In genomic region chr15:85615075-85615474, GRCm38 (mm10) we compare ENCODE assay signal across 10 mouse cellular contexts. TPM values are rescaled to one million over a fixed set of nuclear protein-coding genes. Genes with fewer than 3 reads are reported as not detected.
A peak's percentile ranks its signal among the peaks of the same experiment; 100 is the strongest.
DNase-seq lines count a peak whose midpoint lies in the region; ATAC-seq and TF ChIP-seq lines count a peak whose summit lies in the region.
"Had no signal": no experiment of that assay in that cellular context is flagged by ENCODE, and none has a peak within 500 bp of the region (broad histone marks: within the 10 kb centered on the region; RNA-seq: fewer than 3 reads in every experiment).

No protein-coding gene starts in this region.

- H3K36me3 ChIP-seq in heart, embryonic 10.5 days: no peaks in the 10 kb centered on the region
- no peaks in the 10 kb centered on the region for H3K36me3 ChIP-seq in kidney, embryonic 16.5 days (ENCODE audit: insufficient read depth, low read length)
- H3K36me3 ChIP-seq in MEL (ENCODE audit: control insufficient read depth in 1 of 2, insufficient read depth in 2 of 2, low read length in 2 of 2): no peaks in the 10 kb centered on the region
- H3K36me3 ChIP-seq in neural tube, embryonic 15.5 days: no peaks in the 10 kb centered on the region
- H3K36me3 ChIP-seq: midbrain, embryonic 15.5 days had no signal

- H3K27ac ChIP-seq in heart, embryonic 10.5 days: no peak overlapping the region
- no peak overlapping the region for H3K27ac ChIP-seq in kidney, embryonic 16.5 days (ENCODE audit: low read length)
- no peak overlapping the region for H3K27ac ChIP-seq in MEL (ENCODE audit: control insufficient read depth, low read depth, low read length)
- H3K27ac ChIP-seq in neural tube, embryonic 15.5 days (replicated peaks): peak overlapping the region; percentile 83; the same call in 1 of the 2 replicates

- peak overlapping the region; percentile 44 for H3K4me2 ChIP-seq in kidney, embryonic 16.5 days (replicated peaks; ENCODE audit: low read depth, low read length)
- no peak overlapping the region for H3K4me2 ChIP-seq in neural tube, embryonic 15.5 days
- H3K4me2 ChIP-seq: midbrain, embryonic 15.5 days had no signal

- peak overlapping the region; percentile 40 for H3K4me3 ChIP-seq in heart, embryonic 10.5 days
- 0 out of 2 replicates have a peak overlapping the region, but pooled peaks have one; percentile 2 for H3K4me3 ChIP-seq in kidney, embryonic 16.5 days (ENCODE audit: low read length)
- peak overlapping the region; percentile 52 to 63 for H3K4me3 ChIP-seq in MEL (ENCODE audit: control insufficient read depth in 1 of 2, insufficient read depth in 1 of 2, low read depth in 2 of 2, low read length in 2 of 2)
- no peak overlapping the region for H3K4me3 ChIP-seq in neural tube, embryonic 15.5 days (replicated peaks)
- H3K4me3 ChIP-seq: midbrain, embryonic 15.5 days had no signal

- 0 out of 4 replicates have a peak, but pooled peaks of 1 of the 2 experiments have one; percentile 19 for TF ChIP-seq POLR2A in MEL (IDR thresholded peaks at IDR 0.05; ENCODE audit: control insufficient read depth in 1 of 2, insufficient read depth in 1 of 2, low read depth in 1 of 2, low read length in 2 of 2, poor library complexity in 1 of 2)

- WGBS in heart, embryonic 10.5 days: 38% methylated on average over 22 of the region's 22 CpGs
- WGBS in kidney, embryonic 16.5 days: 48% methylated on average over 22 of the region's 22 CpGs
- WGBS in neural tube, embryonic 15.5 days: 52% methylated on average over 22 of the region's 22 CpGs

- no peak for TF ChIP-seq RAD21 in MEL (IDR thresholded peaks at IDR 0.05; ENCODE audit: low read depth, low read length)

- no peak for TF ChIP-seq EP300 in MEL (IDR thresholded peaks at IDR 0.05; ENCODE audit: low read depth in 1 of 2, low read length in 2 of 2)

- intact Hi-C loops in heart, postnatal 10 days (cut with DNase I): loop anchor here (2.0 kb wide), 1 partner anchor 18 kb away; no protein-coding TSS in a partner anchor

- peaks cover 3% of the 10 kb centered on the region; the same call in 1 of the 2 replicates for H3K9me3 ChIP-seq in heart, embryonic 10.5 days
- H3K9me3 ChIP-seq in kidney, embryonic 16.5 days (ENCODE audit: low read length): no peaks in the 10 kb centered on the region
- H3K9me3 ChIP-seq in MEL (replicated peaks; ENCODE audit: insufficient read depth, low read length): no peaks in the 10 kb centered on the region
- no peaks in the 10 kb centered on the region for H3K9me3 ChIP-seq in neural tube, embryonic 15.5 days (replicated peaks)

- no peak for TF ChIP-seq CTCF in MEL (IDR thresholded peaks at IDR 0.05 in 2 of 3, conservative IDR thresholded peaks at IDR 0.05 in 1 of 3; ENCODE audit: control insufficient read depth in 1 of 3, insufficient read depth in 1 of 3, low read depth in 2 of 3, low read length in 3 of 3, poor library complexity in 1 of 3, severe bottlenecking in 1 of 3)

- H3K27me3 ChIP-seq in heart, embryonic 10.5 days (ENCODE audit: insufficient read depth, poor library complexity, severe bottlenecking): peaks cover 57% of the 10 kb centered on the region
- no peaks in the 10 kb centered on the region for H3K27me3 ChIP-seq in kidney, embryonic 16.5 days (ENCODE audit: insufficient read depth, low read length)
- no peaks in the 10 kb centered on the region; a peak in 1 of 4 replicates for H3K27me3 ChIP-seq in MEL (ENCODE audit: control insufficient read depth in 1 of 2, insufficient read depth in 2 of 2, low read length in 2 of 2)
- no peaks in the 10 kb centered on the region for H3K27me3 ChIP-seq in neural tube, embryonic 15.5 days (replicated peaks)

- DNase-seq in heart, embryonic 10.5 days (ENCODE audit: low spot score): no peak
- no peak for DNase-seq in heart, postnatal 10 days
- no peak for DNase-seq in kidney, adult 8-10 months
- DNase-seq in MEL (ENCODE audit: low read depth, low spot score): peak; percentile 56
- DNase-seq in cerebellum, postnatal 14 days: no peak
- DNase-seq in spleen, postnatal 14 days (ENCODE audit: low spot score in 2 of 2): no peak

- H3K9ac ChIP-seq in kidney, embryonic 16.5 days (replicated peaks; ENCODE audit: low read length): peak overlapping the region; percentile 37; the same call in 1 of the 2 replicates
- H3K9ac ChIP-seq in MEL (ENCODE audit: control insufficient read depth, low read depth, low read length, poor library complexity, severe bottlenecking): peak overlapping the region; percentile 66
- no peak overlapping the region for H3K9ac ChIP-seq in neural tube, embryonic 15.5 days (replicated peaks)
- H3K9ac ChIP-seq: midbrain, embryonic 15.5 days had no signal

- no peaks in the 10 kb centered on the region for H3K79me2 ChIP-seq in MEL (ENCODE audit: control insufficient read depth, insufficient read depth, low read length, poor library complexity)

- peaks cover 24% of the 10 kb centered on the region for H3K4me1 ChIP-seq in heart, embryonic 10.5 days
- peaks cover 44% of the 10 kb centered on the region for H3K4me1 ChIP-seq in kidney, embryonic 16.5 days (ENCODE audit: insufficient read depth, low read length)
- peaks cover 0 to 4% of the 10 kb centered on the region in 2 experiments; a peak in 1 of 4 replicates for H3K4me1 ChIP-seq in MEL (ENCODE audit: control insufficient read depth in 1 of 2, insufficient read depth in 2 of 2, low read length in 2 of 2)
- H3K4me1 ChIP-seq in neural tube, embryonic 15.5 days: peaks cover 44% of the 10 kb centered on the region

- no peak for ATAC-seq in kidney, embryonic 16.5 days (ENCODE audit: low FRiP score, low TSS enrichment)
- ATAC-seq in neural tube, embryonic 15.5 days (ENCODE audit: low FRiP score): no peak
- ATAC-seq: inflammation-experienced regulatory T-cells, adult 6 months; midbrain, embryonic 15.5 days had no signal

TF ChIP-seq in MEL, 35 proteins besides CTCF, POLR2A, EP300 and RAD21:
- peak; percentile 43; the same call in 1 of the 2 replicates for TF ChIP-seq MYC (IDR thresholded peaks at IDR 0.05; ENCODE audit: low read depth, low read length)
- peak; percentile 87 for TF ChIP-seq MXI1 (IDR thresholded peaks at IDR 0.05; ENCODE audit: low read depth, low read length)
- TF ChIP-seq MAZ (IDR thresholded peaks at IDR 0.05; ENCODE audit: low read depth, low read length): no peak
- peak; percentile 17; the same call in 1 of the 2 replicates for TF ChIP-seq BHLHE40 (IDR thresholded peaks at IDR 0.05; ENCODE audit: borderline replicate concordance, low read depth, low read length)
- peak; percentile 81 for TF ChIP-seq MAX (IDR thresholded peaks at IDR 0.05; ENCODE audit: low read length)
- peak; percentile 57; the same call in 1 of the 2 replicates for TF ChIP-seq SIN3A (IDR thresholded peaks at IDR 0.05; ENCODE audit: low read length)

RNA-seq across cellular contexts. Expression of gene Wnt7b, which starts 32.8 kb away (rescaled TPM):
- polyA plus RNA-seq in heart, embryonic 10.5 days (2016; fragmentation: Nextera tagmentation; extraction: Ambion mirVana): 0.97 and 4.3 TPM in 2 replicates
- under 1 TPM; 0.22 to 0.25 TPM for total RNA-seq in heart, postnatal 10 days (2021)
- 21.2 and 22.5 TPM in 2 replicates for polyA plus RNA-seq in kidney, embryonic 16.5 days (2015; fragmentation: Nextera tagmentation; extraction: Ambion mirVana)
- total RNA-seq in MEL (2012; rRNA removed): not detected in 2 replicates
- polyA plus RNA-seq in MEL (2012; ENCODE audit: insufficient read depth in 1 of 2, insufficient read length in 2 of 2, low read depth in 1 of 2, low replicate concordance in 2 of 2, missing spikeins in 1 of 2): not detected
- polyA plus RNA-seq in neural tube, embryonic 15.5 days (2015; fragmentation: Nextera tagmentation; extraction: Ambion mirVana): 16.6 and 20.2 TPM in 2 replicates
- polyA plus RNA-seq: inflammation-experienced regulatory T-cells, adult 6 months had no signal
